24 mouse cellular contexts compared by ENCODE assay signal in the genomic region with DNA sequence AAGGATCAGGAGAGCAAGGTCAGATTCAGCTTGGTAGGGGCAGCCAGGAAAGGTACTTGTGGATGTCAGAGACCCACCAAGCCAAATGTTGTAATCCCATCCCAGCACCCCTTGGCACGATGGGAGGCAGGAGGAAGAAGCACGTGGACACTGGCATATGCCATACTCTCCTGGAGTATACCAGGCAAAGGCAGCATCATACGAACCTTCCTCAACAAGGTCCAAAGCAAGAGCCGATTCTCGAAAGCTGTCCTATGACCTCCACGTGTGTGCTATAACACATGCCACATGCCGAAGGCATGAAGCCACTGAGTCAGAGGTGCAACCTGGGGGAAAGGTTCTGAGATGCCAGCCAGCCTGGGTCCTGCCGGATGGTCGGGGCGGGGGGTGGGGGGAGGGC. TPM values are rescaled to one million over a fixed set of nuclear protein-coding genes. Genes with fewer than 3 reads are reported as not detected.
A peak's percentile ranks its signal among the peaks of the same experiment; 100 is the strongest.
DNase-seq lines count a peak whose midpoint lies in the region; ATAC-seq and TF ChIP-seq lines count a peak whose summit lies in the region.
"Had no signal": no experiment of that assay in that cellular context is flagged by ENCODE, and none has a peak within 500 bp of the region (broad histone marks: within the 10 kb centered on the region; RNA-seq: fewer than 3 reads in every experiment).

No protein-coding gene starts in this region.

- H3K4me1 ChIP-seq in megakaryocyte, embryonic 14.5 days, result peaks cover 75% of the 10 kb centered on the region
- H3K4me1 ChIP-seq in MEL (ENCODE audit: control insufficient read depth in 1 of 2, insufficient read depth in 2 of 2, low read length in 2 of 2), result peaks cover 6 to 35% of the 10 kb centered on the region in 2 experiments; a peak in 3 of 4 replicates

- DNase-seq in cerebellum, postnatal 10 days, result peak; percentile 38 to 60
- no peak for DNase-seq in cerebellum, adult 8-10 months
- peak; percentile 37 for DNase-seq in MEL (ENCODE audit: low read depth, low spot score)
- DNase-seq in ovary, adult 18-20 months (ENCODE audit: low spot score), result no peak
- DNase-seq in layer of hippocampus, adult 9-11 months, result no peak
- DNase-seq: adrenal gland, postnatal 10 days; cerebellum, adult 11-12 months; cerebellum, adult 9-11 months; heart, adult 2 months; heart, postnatal 14 days had no signal

- no peak for ATAC-seq in megakaryocyte, adult 5-6 weeks (ENCODE audit: poor library complexity, severe bottlenecking)
- ATAC-seq: forebrain, embryonic 15.5 days had no signal

- no peak for TF ChIP-seq EP300 in MEL (IDR thresholded peaks at IDR 0.05; ENCODE audit: low read depth in 1 of 2, low read length in 2 of 2)

- H3K27me3 ChIP-seq in megakaryocyte, embryonic 14.5 days (replicated peaks), result no peaks in the 10 kb centered on the region
- H3K27me3 ChIP-seq in MEL (ENCODE audit: control insufficient read depth in 1 of 2, insufficient read depth in 2 of 2, low read length in 2 of 2), result no peaks in the 10 kb centered on the region
- H3K27me3 ChIP-seq: embryonic facial prominence, embryonic 12.5 days; forebrain, embryonic 15.5 days; heart, embryonic 15.5 days had no signal

- no peaks in the 10 kb centered on the region for H3K36me3 ChIP-seq in megakaryocyte, embryonic 14.5 days (replicated peaks; ENCODE audit: low read length)
- peaks cover 0 to 10% of the 10 kb centered on the region in 2 experiments; a peak in 2 of 4 replicates for H3K36me3 ChIP-seq in MEL (ENCODE audit: control insufficient read depth in 1 of 2, insufficient read depth in 2 of 2, low read length in 2 of 2)
- H3K36me3 ChIP-seq: embryonic facial prominence, embryonic 12.5 days; forebrain, embryonic 15.5 days; G1E; heart, embryonic 15.5 days; hindbrain, embryonic 10.5 days had no signal

- H3K79me2 ChIP-seq in MEL (ENCODE audit: control insufficient read depth, insufficient read depth, low read length, poor library complexity), result peaks cover 7% of the 10 kb centered on the region; the same call in 1 of the 2 replicates

- H3K4me3 ChIP-seq in megakaryocyte, embryonic 14.5 days (replicated peaks), result peak overlapping the region; percentile 14
- peak overlapping the region; percentile 36 to 62 for H3K4me3 ChIP-seq in MEL (ENCODE audit: control insufficient read depth in 1 of 2, insufficient read depth in 1 of 2, low read depth in 2 of 2, low read length in 2 of 2)
- H3K4me3 ChIP-seq: embryonic facial prominence, embryonic 12.5 days; forebrain, embryonic 15.5 days; heart, adult 2 months; heart, embryonic 15.5 days; hindbrain, embryonic 10.5 days had no signal

- H3K9me3 ChIP-seq in megakaryocyte, embryonic 14.5 days, result no peaks in the 10 kb centered on the region
- H3K9me3 ChIP-seq in MEL (replicated peaks; ENCODE audit: insufficient read depth, low read length), result no peaks in the 10 kb centered on the region
- H3K9me3 ChIP-seq: embryonic facial prominence, embryonic 12.5 days; forebrain, embryonic 15.5 days; heart, embryonic 15.5 days; hindbrain, embryonic 10.5 days had no signal

- no peak for TF ChIP-seq CTCF in MEL (IDR thresholded peaks at IDR 0.05 in 2 of 3, conservative IDR thresholded peaks at IDR 0.05 in 1 of 3; ENCODE audit: control insufficient read depth in 1 of 3, insufficient read depth in 1 of 3, low read depth in 2 of 3, low read length in 3 of 3, poor library complexity in 1 of 3, severe bottlenecking in 1 of 3)

- H3K27ac ChIP-seq in MEL (ENCODE audit: control insufficient read depth, low read depth, low read length), result peak overlapping the region; percentile 100
- H3K27ac ChIP-seq: embryonic facial prominence, embryonic 12.5 days; heart, adult 2 months; heart, embryonic 15.5 days had no signal

- no peak for TF ChIP-seq POLR2A in MEL (IDR thresholded peaks at IDR 0.05; ENCODE audit: control insufficient read depth in 1 of 2, insufficient read depth in 1 of 2, low read depth in 1 of 2, low read length in 2 of 2, poor library complexity in 1 of 2)

- H3K9ac ChIP-seq in MEL (ENCODE audit: control insufficient read depth, low read depth, low read length, poor library complexity, severe bottlenecking), result peak overlapping the region; percentile 88
- H3K9ac ChIP-seq: embryonic facial prominence, embryonic 12.5 days; forebrain, embryonic 15.5 days; heart, embryonic 15.5 days; hindbrain, embryonic 14.5 days had no signal

- no peak for TF ChIP-seq RAD21 in MEL (IDR thresholded peaks at IDR 0.05; ENCODE audit: low read depth, low read length)

TF ChIP-seq in MEL, 35 proteins besides CTCF, POLR2A, EP300 and RAD21:
- TF ChIP-seq TBP (IDR thresholded peaks at IDR 0.05; ENCODE audit: low read depth, low read length) (no peak), TAL1 (IDR thresholded peaks at IDR 0.05; ENCODE audit: low read length) (no peak), RCOR1 (IDR thresholded peaks at IDR 0.05; ENCODE audit: low read depth, low read length) (no peak), MAX (IDR thresholded peaks at IDR 0.05; ENCODE audit: low read length) (peak; percentile 72), KAT2A (conservative IDR thresholded peaks at IDR 0.05; ENCODE audit: low read depth, low read length) (no peak), MYB (IDR thresholded peaks at IDR 0.05; ENCODE audit: low read depth, low read length) (no peak), USF2 (IDR thresholded peaks at IDR 0.05; ENCODE audit: borderline replicate concordance in 1 of 2, insufficient read depth in 1 of 2, low read depth in 1 of 2, low read length in 2 of 2) (no peak), TCF12 (IDR thresholded peaks at IDR 0.05; ENCODE audit: low read depth, low read length) (no peak), SMC3 (IDR thresholded peaks at IDR 0.05; ENCODE audit: low read depth, low read length) (no peak), UBTF (IDR thresholded peaks at IDR 0.05; ENCODE audit: borderline replicate concordance, insufficient read depth, low read depth, low read length) (no peak), E2F4 (IDR thresholded peaks at IDR 0.05; ENCODE audit: borderline replicate concordance, low read depth, low read length) (no peak), MYC (IDR thresholded peaks at IDR 0.05; ENCODE audit: low read depth, low read length) (0 out of 2 replicates have a peak, but pooled peaks have one; percentile 14), ZKSCAN1 (IDR thresholded peaks at IDR 0.05; ENCODE audit: low read depth, low read length) (no peak)

RNA-seq across cellular contexts. Expression of a gene that starts 5.3 kb away (rescaled TPM):
- 5.1 and 13.4 TPM in 2 replicates for polyA plus RNA-seq in megakaryocyte, embryonic 14.5 days (2012; ENCODE audit: insufficient read depth, low replicate concordance)
- 9.9 and 13.9 TPM in 2 replicates for total RNA-seq in megakaryocyte, adult 5-6 weeks (2015)
- total RNA-seq in megakaryocyte, adult 5-6 weeks (2017), result 18.0 and 21.2 TPM in 2 replicates
- 21.1 and 21.4 TPM in 2 replicates for total RNA-seq in MEL (2012; rRNA removed)
- 10 to 100 TPM in 1 of 2 experiments, not detected in 1; 40.7 TPM for polyA plus RNA-seq in MEL (2012; ENCODE audit: insufficient read depth in 1 of 2, insufficient read length in 2 of 2, low read depth in 1 of 2, low replicate concordance in 2 of 2, missing spikeins in 1 of 2)
- polyA plus RNA-seq: G1E had no signal

RNA-seq across cellular contexts. Expression of a gene that starts 23.4 kb away (rescaled TPM):
- polyA plus RNA-seq in megakaryocyte, embryonic 14.5 days (2012; ENCODE audit: insufficient read depth, low replicate concordance), result not detected in 2 replicates
- total RNA-seq in megakaryocyte, adult 5-6 weeks (2015), result not detected in 2 replicates
- total RNA-seq in megakaryocyte, adult 5-6 weeks (2017), result not detected in 2 replicates
- total RNA-seq in MEL (2012; rRNA removed), result not detected in 2 replicates
- under 1 TPM in 1 of 2 experiments, not detected in 1; 0.35 TPM for polyA plus RNA-seq in MEL (2012; ENCODE audit: insufficient read depth in 1 of 2, insufficient read length in 2 of 2, low read depth in 1 of 2, low replicate concordance in 2 of 2, missing spikeins in 1 of 2)
- total RNA-seq: adrenal gland, postnatal 10 days; adrenal gland, postnatal 4 days; gastrocnemius, adult 8-10 months; heart, adult 2 months; heart, postnatal 14 days had no signal
- polyA plus RNA-seq: C2C12; cortical plate, adult 2 months; embryonic facial prominence, embryonic 12.5 days; forebrain, embryonic 11.5 days; forebrain, embryonic 15.5 days; G1E; heart, adult 2 months; heart, embryonic 11.5 days; heart, embryonic 15.5 days; hindbrain, embryonic 10.5 days; hindbrain, embryonic 14.5 days had no signal

Comparison
In these comparisons a context has a peak if more than half of its experiments do, and no peak if none do; other contexts are left out.
1. DNase-seq: peak in cerebellum, postnatal 10 days (2 of 2) and MEL (single experiment); none in cerebellum, adult 8-10 months (single experiment), ovary, adult 18-20 months (single experiment) and layer of hippocampus, adult 9-11 months (single experiment).